Mouse (Mus musculus) embryonic facial prominence, embryonic 10.5 days (tissue): Measurements from ENCODE around the gene L3mbtl4. TPM values are rescaled to one million over a fixed set of nuclear protein-coding genes. Genes with fewer than 3 reads are reported as not detected.

Experiments used
- DNase-seq: peaks from one replicate; pipeline ENCODE4 v3.0.0-alpha.2; 2017; ENCODE audit warnings: low spot score
- H3K27ac ChIP-seq: fragments of 300-500 bp; sonication (generic); replicated peaks from 2 replicates; pipeline ENCODE4 v1.5.1; 2016; ENCODE audit warnings: mild to moderate bottlenecking
- H3K27me3 ChIP-seq: fragments of 300-500 bp; sonication (generic); replicated peaks from 2 replicates; pipeline ENCODE4 v1.6.1; 2016; ENCODE audit warnings: low read depth, mild to moderate bottlenecking; ENCODE audit not compliant: poor library complexity, severe bottlenecking
- H3K36me3 ChIP-seq: fragments of 300-500 bp; sonication (generic); replicated peaks from 2 replicates; pipeline ENCODE4 v1.6.1; 2016; ENCODE audit warnings: mild to moderate bottlenecking, moderate library complexity
- H3K4me1 ChIP-seq: fragments of 300-500 bp; sonication (generic); 2 replicates; pipeline ENCODE4 v1.6.1; 2016
- H3K4me3 ChIP-seq: fragments of 300-500 bp; sonication (generic); 2 replicates; pipeline ENCODE4 v1.5.1; 2016; ENCODE audit warnings: mild to moderate bottlenecking, moderate library complexity
- H3K9me3 ChIP-seq: fragments of 300-500 bp; sonication (generic); 2 replicates; pipeline ENCODE4 v1.6.1; 2016; ENCODE audit warnings: mild to moderate bottlenecking
- WGBS: fragments of 180-500 bp; shearing (Covaris S2); methylation state at CpG from one replicate; pipeline ENCODE4 v1.1.7; 2016; 5-methylcytosine and 5-hydroxymethylcytosine counted together
- polyA plus RNA-seq: library from polyadenylated mRNA; unstranded; fragments of >200 nt; fragmentation: Nextera tagmentation; extraction: Ambion mirVana; gene quantifications from 2 replicates; pipeline ENCODE4 v1.2.1, GENCODE M21; 2016

The L3mbtl4 gene
- polyA plus RNA-seq, 1 experiment from 2014 or later, result 0.11 TPM

GRCm38 (mm10) chr17:68750513-68750912 is 476.9 kb downstream of the L3mbtl4 start:
- Histone ChIP-seq H3K36me3 (no peaks in the 10 kb centered on the region), H3K4me3 (no peak overlapping the region), H3K27me3 (no peaks in the 10 kb centered on the region), H3K27ac (no peak overlapping the region), H3K9me3 (no peaks in the 10 kb centered on the region), H3K4me1 (no peaks in the 10 kb centered on the region)
- peak; percentile 5 for DNase-seq
- WGBS, result 80% methylated on average over 6 of the region's 6 CpGs

GRCm38 (mm10) chr17:68753112-68753511 is 479.5 kb downstream of the L3mbtl4 start:
- H3K27ac ChIP-seq, result no peak overlapping the region
- no peaks in the 10 kb centered on the region for H3K27me3 ChIP-seq
- 87% methylated on average over 7 of the region's 7 CpGs for whole genome bisulfite sequencing
- no peak for DNase-seq
- no peaks in the 10 kb centered on the region for H3K36me3 ChIP-seq
- no peaks in the 10 kb centered on the region for H3K9me3 ChIP-seq
- no peak overlapping the region for H3K4me3 ChIP-seq
- H3K4me1 ChIP-seq, result no peaks in the 10 kb centered on the region

- H3K27ac ChIP-seq, result no peak overlapping the region
- H3K9me3 ChIP-seq, result no peaks in the 10 kb centered on the region
- 89% methylated on average over 11 of the region's 11 CpGs for WGBS
These were observed 481.2 kb downstream of the L3mbtl4 start for GRCm38 (mm10) chr17:68754789-68755188.

GRCm38 (mm10) chr17:68758428-68758827 is 484.8 kb downstream of the L3mbtl4 start:
- no peaks in the 10 kb centered on the region for H3K27me3 ChIP-seq
- H3K27ac ChIP-seq, result no peak overlapping the region
- H3K36me3 ChIP-seq, result no peaks in the 10 kb centered on the region
- H3K4me3 ChIP-seq, result no peak overlapping the region
- H3K4me1 ChIP-seq, result no peaks in the 10 kb centered on the region
- H3K9me3 ChIP-seq, result no peaks in the 10 kb centered on the region
- 64% methylated on average over 5 of the region's 5 CpGs for WGBS
- DNase-seq, result no peak

More at GRCm38 (mm10) chr17:68754789-68755188, 481.2 kb downstream of the L3mbtl4 start:
- H3K4me1 ChIP-seq, result no peaks in the 10 kb centered on the region
- H3K27me3 ChIP-seq, result no peaks in the 10 kb centered on the region
- no peak for DNase-seq
- H3K4me3 ChIP-seq, result no peak overlapping the region
- H3K36me3 ChIP-seq, result no peaks in the 10 kb centered on the region

- H3K36me3 ChIP-seq, result no peaks in the 10 kb centered on the region
- DNase-seq, result no peak
- no peaks in the 10 kb centered on the region for H3K9me3 ChIP-seq
- WGBS, result 85% methylated on average over 3 of the region's 3 CpGs
- no peak overlapping the region for H3K4me3 ChIP-seq
- no peaks in the 10 kb centered on the region for H3K4me1 ChIP-seq
- no peaks in the 10 kb centered on the region for H3K27me3 ChIP-seq
- no peak overlapping the region for H3K27ac ChIP-seq
These were observed 485.3 kb downstream of the L3mbtl4 start for GRCm38 (mm10) chr17:68758936-68759335.

GRCm38 (mm10) chr17:68759978-68760377 is 486.4 kb downstream of the L3mbtl4 start:
- 88% methylated on average over 1 of the region's 1 CpGs for WGBS
- Histone ChIP-seq H3K9me3 (no peaks in the 10 kb centered on the region), H3K4me3 (no peak overlapping the region), H3K4me1 (no peaks in the 10 kb centered on the region), H3K27me3 (no peaks in the 10 kb centered on the region), H3K36me3 (no peaks in the 10 kb centered on the region), H3K27ac (no peak overlapping the region)
- DNase-seq, result no peak

- no peak for DNase-seq
- H3K4me3 ChIP-seq, result no peak overlapping the region
- no peaks in the 10 kb centered on the region for H3K4me1 ChIP-seq
- H3K9me3 ChIP-seq, result no peaks in the 10 kb centered on the region
- H3K36me3 ChIP-seq, result no peaks in the 10 kb centered on the region
- H3K27ac ChIP-seq, result no peak overlapping the region
- no peaks in the 10 kb centered on the region for H3K27me3 ChIP-seq
- WGBS, result 85% methylated on average over 10 of the region's 10 CpGs
These were observed 490.8 kb downstream of the L3mbtl4 start for GRCm38 (mm10) chr17:68764329-68764880.

GRCm38 (mm10) chr17:68769561-68769960 is 496.0 kb downstream of the L3mbtl4 start:
- Histone ChIP-seq H3K27me3 (no peaks in the 10 kb centered on the region), H3K4me3 (no peak overlapping the region), H3K27ac (no peak overlapping the region), H3K4me1 (no peaks in the 10 kb centered on the region), H3K36me3 (no peaks in the 10 kb centered on the region), H3K9me3 (no peaks in the 10 kb centered on the region)
- WGBS, result 86% methylated on average over 4 of the region's 4 CpGs
- no peak for DNase-seq

- no peak for DNase-seq
- whole genome bisulfite sequencing, result 73% methylated on average over 7 of the region's 7 CpGs
These were observed 497.6 kb downstream of the L3mbtl4 start for GRCm38 (mm10) chr17:68771046-68771750.

GRCm38 (mm10) chr17:68793741-68794140 is 520.1 kb downstream of the L3mbtl4 start:
- Histone ChIP-seq H3K36me3 (no peaks in the 10 kb centered on the region), H3K4me1 (no peaks in the 10 kb centered on the region), H3K9me3 (no peaks in the 10 kb centered on the region), H3K27me3 (no peaks in the 10 kb centered on the region), H3K4me3 (no peak overlapping the region), H3K27ac (no peak overlapping the region)
- 90% methylated on average over 4 of the region's 4 CpGs for WGBS
- no peak for DNase-seq

More at GRCm38 (mm10) chr17:68771046-68771750, 497.6 kb downstream of the L3mbtl4 start:
- Histone ChIP-seq H3K27me3 (no peaks in the 10 kb centered on the region), H3K36me3 (no peaks in the 10 kb centered on the region), H3K9me3 (no peaks in the 10 kb centered on the region), H3K4me3 (no peak overlapping the region), H3K4me1 (no peaks in the 10 kb centered on the region), H3K27ac (no peak overlapping the region)

GRCm38 (mm10) chr17:68826323-68826722 is 552.7 kb downstream of the L3mbtl4 start, which contains the start of gene Tmem200c:
TSS of gene Tmem200c (plus strand) at chr17:68826623.
- Histone ChIP-seq H3K4me1 (no peaks in the 10 kb centered on the region), H3K27ac (no peak within 1 kb of the TSS), H3K27me3 (no peaks in the 10 kb centered on the region), H3K4me3 (no peak within 1 kb of the TSS), H3K36me3 (no peaks in the 10 kb centered on the region), H3K9me3 (no peaks in the 10 kb centered on the region)
- WGBS, result 77% methylated on average over 6 of the region's 6 CpGs
- no peak for DNase-seq
